Mouse (Mus musculus) adrenal gland, postnatal 25 days (tissue): ENCODE measurements around the gene Slc24a3. TPM values are rescaled to one million over a fixed set of nuclear protein-coding genes. Genes with fewer than 3 reads are reported as not detected.
A peak's percentile ranks its signal among the peaks of the same experiment; 100 is the strongest.

Experiments used
- DNase-seq: peaks from one replicate; pipeline ENCODE4 v3.0.0; 2021; ENCODE audit warnings: mixed read lengths
- total RNA-seq: library from RNA; stranded (reverse); gene quantifications from 2 replicates; pipeline ENCODE4 v1.2.3, GENCODE M21; 2021

Slc24a3 gene
- total RNA-seq, 1 experiment from 2014 or later: 22.2 TPM

DNA sequence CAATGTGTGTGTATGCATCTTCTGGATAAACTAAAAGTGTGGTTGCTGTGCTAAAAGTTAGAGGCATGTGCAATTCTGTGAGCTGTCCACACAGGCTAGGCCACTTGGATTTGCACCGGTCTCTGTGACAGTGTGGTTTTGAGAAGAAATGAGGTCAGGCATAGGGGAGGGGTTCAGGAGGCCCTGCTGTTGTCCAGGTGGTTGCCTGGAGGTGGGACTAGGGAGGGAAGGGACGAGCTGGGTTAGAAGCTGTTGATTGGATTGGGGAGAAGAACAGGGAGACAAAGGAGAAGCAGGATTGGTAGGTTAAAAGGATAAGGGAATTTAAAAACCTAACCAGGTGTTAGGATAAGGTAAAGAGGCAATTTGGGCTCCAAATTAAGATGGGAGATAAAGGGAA is 201.1 kb downstream of the Slc24a3 start:
- no peak for DNase-seq

DNA sequence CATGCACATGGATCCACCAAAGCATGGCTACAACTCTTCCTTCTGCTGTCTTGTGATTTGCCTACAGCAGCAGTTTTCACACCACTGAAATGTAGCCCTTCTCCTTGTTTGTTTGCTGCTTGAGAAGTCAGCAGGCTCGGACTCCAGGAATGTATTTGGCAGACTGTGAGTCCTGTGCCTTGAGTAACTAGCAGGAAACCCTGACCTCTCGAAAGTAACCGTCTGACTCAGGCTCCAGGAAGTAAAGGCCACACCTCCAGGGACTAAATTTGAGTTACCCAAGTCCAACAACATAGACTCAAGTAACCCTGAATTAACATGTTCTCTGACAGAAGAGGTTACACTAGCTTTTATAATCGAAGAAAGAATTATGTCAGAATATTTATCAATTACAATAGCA is 203.2 kb downstream of the Slc24a3 start:
- DNase-seq: no peak

DNA sequence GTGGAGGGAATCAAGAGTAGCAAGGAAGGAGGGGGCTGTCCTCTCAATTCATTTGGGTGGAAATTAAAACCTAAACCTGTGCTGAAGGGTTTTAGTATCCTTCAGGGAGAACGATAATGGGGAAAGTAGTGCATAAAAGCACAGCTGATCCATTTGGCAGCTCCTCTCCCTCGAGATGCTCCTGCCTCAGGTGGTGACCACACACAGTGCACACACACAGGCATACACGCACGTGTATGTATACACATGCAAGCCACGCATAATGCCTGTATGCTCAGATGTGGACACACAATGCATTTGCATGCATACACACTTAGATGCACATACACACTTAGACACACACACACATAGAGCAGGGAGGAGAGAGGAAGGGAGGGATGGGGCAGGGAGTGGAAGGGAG is 206.2 kb downstream of the Slc24a3 start:
- no peak for DNase-seq

DNA sequence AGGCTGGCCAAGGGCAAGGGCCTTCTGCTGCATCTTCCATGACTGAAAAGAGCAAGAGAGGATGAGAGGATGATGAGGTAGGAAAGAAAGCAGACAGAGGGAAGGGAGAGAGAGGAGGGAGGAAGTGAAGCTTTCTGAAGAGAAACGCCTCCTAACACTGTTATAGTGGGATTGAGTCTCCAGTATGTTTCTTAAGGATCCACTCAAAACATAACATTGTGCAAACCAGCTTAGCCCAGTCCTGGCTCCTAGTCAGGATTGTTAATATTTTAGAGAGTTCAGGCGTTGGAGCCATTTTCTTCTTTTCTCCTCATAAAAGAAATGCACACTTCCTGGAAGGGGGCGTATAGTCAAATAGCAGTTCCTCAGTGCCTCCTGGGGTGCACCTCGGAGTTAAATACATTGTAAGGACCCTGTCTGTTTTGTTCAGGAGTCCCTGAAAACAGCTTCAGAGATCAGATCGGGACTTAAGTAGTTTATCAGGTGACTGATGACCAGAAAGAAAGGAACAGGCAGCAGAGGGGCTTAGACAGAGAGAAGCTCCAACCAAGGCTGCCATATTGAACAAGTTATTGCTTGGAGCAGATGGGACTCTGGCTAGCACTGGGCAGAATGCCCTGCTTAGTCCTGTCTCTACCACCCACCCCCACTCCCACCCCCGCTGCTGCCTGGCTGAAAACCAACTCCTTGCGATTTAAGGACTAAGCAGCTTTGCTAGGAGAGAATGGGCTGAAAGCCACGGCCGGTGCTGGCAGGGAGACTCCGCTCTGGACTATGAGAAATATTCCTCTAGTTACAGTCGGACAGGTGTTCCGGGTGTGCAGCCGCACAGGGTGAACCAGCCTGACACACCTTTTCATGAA is 215.6 kb downstream of the Slc24a3 start:
- peak; percentile 26 for DNase-seq

DNA sequence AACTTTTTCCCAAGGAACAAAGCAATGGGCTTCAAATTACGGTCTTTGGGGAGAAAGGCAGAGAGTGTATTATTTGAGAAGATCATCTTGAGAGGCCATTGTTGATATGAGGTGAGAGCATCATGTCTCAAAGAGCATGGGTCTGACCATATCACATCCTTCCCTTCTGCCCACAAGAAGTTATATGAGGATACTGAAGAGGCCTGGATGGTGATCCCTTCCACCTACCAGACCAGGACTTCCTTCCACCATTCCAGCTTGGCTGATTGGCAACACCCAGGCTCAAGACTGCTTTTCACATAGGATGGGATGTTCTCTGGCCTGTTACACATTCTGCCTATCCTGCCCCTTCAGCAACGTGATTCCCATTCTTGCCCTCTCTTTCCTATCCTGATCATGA is 216.7 kb downstream of the Slc24a3 start:
- no peak for DNase-seq

DNA sequence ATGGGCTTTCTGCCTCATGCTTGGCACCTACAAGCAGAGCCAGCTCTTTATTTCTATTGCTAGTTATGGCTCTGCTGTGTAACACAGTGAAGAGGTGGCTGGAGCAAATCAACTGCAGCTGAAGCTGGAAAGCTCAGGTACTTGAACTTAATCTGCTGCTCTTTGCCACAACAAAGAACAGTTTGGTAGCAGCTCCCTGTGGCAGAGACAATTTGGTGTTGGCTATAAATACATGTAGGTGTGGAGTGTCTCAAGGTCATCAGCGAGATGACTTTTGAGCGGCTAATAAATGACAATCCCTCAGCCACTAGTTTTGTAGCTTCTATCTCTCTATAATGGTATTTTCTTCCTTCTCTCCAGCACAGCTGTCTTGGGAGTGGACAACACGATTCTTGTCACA is 217.7 kb downstream of the Slc24a3 start:
- no peak for DNase-seq

DNA sequence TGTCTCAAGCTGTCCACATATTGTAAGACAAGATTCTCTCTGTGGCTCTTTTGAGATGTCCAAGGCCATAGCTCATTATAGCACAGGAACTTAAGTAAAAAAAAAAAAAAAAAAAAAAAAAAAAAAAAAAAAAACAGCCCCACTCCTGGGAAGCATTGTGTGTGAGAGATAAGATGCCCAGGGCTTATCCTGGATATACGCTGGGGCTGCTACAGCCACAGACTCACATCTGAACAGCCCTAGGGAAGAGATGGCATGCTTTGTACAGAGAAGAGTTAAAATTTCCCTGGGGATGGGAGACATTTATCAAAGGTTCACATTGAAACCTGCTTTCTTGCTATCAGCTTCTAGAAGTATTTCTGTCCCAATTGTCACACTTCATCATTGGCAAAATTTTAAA is 218.2 kb downstream of the Slc24a3 start:
- no peak for DNase-seq

DNA sequence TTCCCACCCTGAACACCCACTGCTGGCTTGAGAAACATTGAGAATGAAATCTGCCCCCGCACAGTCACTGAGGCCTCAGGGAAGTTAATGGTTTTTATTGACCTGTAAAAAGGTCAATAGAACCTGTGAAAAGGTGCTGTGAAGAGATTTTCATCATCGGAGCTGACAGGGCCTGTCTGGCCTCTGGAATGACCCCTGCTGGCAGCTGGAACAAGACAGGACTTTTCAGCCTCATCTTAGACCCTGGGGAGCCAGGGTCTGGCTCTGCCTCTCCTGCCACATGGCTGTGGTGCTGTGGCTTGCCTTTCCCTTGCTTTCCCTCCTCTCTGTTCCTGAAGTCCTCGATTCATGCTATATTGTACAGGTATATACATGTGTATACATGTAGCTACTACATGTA is 228.2 kb downstream of the Slc24a3 start:
- no peak for DNase-seq

DNA sequence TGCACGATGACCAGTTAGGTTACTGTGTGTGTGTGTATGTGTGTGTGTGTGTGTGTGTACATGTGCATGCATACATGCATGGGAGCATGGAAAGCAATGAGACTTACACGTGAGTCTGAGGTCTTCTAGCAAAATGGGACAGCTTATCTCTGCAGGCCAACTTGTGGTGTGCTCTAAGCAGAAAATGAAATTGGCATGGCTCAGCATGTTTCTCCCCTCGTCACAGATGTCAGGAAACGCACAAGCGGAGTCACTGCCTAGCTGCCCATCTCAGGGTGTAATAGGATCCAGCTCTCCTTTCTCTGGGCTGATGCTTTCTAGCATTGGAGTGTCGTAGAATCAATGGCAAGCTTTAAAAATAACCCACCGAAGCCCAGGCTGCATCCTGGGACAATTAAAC is 229.0 kb downstream of the Slc24a3 start:
- no peak for DNase-seq

DNA sequence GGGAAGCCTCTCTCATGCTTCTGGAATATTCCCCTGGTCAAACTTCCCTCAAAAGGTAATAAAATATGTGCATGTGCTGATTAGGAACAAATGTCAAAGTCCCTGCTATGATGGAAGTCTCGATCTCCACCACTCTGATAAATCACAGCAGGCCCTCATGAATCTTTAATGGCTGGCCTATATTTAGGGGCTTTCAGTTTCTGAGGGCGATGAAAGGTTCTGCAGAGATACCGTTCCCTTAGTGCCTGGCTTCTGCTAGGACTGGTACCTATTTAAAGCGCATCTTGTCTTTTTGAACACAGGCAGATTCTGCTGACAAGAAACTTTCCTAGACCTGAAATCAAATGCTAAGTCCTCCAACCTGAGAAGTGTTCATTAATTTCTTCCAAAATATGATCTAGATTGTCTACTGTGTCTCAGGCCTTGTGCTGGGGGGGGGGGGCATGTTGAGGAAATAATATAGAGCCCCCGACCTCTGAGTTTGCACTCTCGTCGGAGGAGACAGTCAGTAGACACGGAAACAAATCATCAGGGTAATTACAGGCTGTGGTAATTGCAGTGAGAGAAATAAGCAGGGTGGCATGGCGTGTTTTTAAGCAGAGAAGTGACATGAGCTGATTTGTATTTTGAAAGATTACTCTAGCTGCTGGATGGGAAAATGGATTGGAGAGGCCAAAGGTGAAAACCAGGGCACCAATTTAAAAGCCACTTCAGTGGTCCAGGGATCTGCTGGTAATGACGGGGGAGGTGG is 230.1 kb downstream of the Slc24a3 start:
- DNase-seq: no peak

DNA sequence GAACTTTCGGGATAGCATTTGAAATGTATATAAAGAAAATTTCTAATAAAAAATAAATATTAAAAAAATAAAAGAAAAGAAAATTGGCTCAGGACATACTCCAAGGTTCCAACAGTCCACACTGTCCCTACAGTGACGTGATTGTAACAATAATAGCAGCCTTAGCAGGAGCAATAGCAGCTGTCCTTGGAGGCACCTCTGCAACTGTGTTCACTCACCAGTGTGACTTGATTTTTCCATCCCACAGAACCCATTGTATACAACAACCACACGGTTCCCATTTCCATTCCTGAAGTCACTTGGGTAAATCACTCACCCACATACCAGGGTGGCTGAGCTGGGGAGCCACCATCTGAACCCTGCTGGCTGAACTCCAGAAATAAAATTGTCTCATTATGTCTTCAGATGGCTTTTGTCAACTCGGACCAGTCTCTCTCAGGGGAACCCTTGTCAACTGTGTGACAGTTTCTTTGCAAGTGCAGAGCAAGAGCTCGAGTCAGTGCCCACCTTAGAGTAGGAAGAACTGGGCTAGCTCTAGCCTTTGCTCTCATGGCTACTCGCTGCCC is 233.8 kb downstream of the Slc24a3 start:
- DNase-seq: no peak

DNA sequence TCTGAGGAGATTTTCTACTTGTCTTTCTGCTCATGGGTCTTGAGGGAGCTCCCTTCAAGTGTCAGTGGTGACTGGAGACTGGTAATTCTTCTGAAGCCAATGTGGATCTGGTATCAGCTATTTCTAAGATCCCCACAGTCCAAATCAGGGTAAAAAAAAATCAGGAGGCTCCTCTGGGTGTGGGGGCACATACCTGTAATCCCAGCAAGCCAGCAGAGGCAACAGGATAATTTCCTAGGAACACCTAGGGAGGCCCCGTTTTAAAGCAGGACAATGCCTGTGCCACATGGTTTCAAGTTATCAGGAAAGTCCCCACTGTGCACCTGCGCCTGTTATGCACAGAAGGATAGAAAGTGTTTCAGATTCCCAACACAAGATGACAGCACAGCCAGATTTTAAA is 234.4 kb downstream of the Slc24a3 start:
- no peak for DNase-seq

DNA sequence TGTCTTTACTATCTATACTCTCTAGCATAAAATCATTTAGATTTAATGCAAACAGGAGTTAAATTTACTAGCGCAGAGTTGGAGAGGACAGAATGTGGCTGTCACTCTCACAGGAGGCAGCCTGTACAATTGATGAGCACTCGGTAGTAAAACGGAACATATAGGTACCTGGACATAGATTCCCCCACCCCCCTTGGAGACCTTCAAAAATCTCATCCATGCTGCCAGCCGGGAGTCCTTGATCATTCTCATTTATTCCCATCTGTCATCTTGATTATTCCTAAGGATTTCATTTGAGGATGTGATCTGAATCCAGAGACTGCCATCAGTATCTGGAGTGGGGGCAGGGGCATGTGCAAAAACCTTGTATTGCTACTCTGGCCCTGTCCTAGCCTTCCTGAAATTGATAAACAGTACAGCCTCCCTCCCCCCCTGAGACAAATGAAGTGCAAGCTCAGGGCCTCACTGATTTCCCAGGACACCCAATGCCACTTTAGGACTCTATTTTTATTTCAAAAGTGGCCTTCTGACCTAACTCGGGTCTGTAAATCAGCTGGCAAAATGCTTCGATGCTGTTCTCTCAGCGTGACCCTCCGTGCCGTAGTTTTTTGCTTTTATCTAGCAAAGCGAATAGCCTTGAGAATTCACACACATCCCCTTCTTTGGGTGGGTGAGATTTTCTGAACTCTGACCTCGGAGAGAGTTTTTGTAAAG is 237.4 kb downstream of the Slc24a3 start:
- DNase-seq: no peak

DNA sequence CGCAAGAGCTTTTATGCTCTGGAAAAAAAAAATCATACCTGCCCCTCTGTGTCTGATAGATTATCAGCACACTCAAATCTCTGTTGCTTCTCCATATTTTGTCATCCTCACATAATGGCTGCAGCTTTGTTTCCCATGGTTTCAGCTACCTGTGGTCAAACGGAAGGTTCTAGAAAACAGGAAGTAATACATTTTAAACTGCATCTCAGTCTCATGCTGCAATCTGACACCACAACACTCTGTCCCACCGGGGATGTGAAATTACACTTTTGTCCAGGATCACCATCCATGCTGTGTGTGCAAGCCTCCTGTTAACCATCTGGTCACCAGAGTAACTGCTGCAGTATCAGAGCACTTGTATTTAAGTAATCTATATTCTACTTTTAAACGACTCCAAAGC is 238.2 kb downstream of the Slc24a3 start:
- DNase-seq: no peak

DNA sequence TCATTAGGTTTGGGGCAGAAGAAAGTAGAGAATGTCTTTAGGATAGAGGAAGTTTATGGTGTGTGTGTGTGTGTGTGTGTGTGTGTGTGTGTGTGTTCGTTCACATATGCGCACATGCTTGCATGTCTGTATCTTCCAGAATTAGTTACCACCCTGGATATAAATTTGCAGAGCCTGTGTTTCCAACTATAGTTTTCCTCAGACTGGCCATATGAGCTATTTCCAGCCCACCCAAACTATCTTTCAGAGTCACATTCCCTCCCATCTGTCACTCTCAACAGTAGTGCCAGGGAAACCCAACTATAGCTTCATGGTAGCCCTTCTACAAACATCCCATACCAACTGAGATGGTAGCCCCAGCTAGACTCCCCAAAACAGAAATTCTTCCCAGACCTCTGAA is 250.2 kb downstream of the Slc24a3 start:
- no peak for DNase-seq

DNA sequence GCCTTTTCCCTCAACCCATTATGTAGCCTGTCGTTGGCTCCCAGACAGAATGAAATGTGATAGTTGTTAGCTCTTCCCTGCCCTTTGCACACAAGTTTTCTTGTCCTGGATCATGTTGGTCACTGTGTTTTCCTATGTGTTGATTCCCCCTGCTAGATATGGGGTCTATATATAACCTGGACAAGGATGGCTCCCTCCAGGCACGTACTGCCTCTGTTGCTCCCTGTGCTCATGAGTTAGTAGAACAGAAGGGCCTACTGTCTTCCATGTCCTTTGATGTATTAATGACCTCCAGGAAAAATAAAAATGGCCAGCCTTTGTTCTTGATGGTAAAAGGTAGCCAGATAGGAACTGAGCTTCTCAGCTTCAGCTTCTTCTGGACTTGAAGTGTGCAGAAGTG is 251.5 kb downstream of the Slc24a3 start:
- DNase-seq: no peak

DNA sequence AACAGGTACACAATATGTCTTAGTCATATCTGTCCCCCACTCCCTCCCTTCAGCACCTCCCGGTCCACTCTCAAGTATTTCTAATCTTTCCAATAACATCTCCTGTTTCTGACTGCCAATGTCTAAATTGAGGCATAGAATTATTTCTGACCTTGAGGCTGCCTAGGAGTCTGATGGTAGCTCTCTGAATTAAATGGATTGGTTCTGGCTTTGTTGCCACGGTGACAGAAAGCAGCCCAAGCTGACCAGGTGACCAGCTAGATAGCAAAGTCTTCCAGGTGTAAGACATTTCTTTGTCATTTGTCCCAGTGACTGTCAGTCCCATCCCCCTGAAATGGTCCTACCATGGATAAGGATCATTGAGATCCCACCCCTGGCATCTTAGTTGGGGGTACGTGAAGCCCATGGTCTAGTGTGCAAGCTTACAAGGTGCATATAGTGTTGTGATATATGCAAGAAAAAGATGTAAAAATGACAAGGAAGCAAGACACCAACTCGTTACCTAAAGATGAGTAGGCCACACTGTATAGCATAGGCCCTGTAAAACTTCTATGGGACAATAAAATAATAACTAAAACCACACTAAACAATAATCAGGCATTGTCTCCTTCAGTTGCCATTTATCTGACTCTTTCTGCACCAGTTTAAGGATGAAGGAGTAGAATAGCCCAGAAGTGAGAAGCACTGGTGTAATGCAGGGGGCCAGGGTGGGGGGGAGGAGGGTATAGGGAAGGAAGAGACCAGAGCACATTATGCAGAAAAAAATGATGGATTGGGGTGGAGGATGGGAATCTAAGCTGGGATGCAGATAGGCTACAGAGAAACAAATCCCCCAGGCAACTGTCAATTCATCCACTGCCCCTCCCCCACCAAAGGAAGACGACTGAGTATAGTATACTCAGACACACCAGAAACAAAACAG is 253.7 kb downstream of the Slc24a3 start:
- no peak for DNase-seq

DNA sequence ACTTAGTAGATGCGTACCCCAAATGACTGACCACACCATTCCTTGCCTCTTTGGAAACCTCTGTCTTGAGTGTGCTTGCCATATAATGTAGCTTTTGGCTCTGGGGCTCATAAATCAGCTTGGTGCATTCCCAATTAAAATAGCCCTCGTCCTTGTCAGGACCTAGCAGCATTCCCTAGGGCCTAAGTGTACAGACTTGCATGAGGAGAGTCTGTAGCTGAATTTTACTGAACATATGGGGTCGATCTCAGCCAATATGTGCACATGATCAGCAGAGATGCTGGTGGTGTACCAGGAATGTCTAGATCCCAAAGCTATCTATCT is 254.3 kb downstream of the Slc24a3 start:
- no peak for DNase-seq

DNA sequence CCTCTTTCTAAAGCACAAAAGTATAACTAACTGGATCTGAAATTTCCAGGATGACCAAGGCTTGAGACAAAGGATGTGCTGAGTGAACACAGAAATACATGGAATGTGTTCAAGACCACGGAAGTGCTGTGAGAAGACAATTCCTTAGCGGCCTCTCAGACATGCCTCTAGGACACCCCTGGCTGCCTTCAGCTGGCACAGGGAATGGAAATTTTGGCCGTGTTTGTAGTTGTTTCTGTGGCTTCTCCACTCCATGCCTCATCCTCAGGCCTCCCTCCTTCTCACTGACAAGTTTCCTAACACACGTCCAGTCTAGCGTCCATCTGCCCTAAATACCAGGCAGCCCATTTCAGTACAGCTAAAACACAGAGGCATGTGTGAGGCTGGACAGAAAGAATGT is 262.4 kb downstream of the Slc24a3 start:
- DNase-seq: no peak

DNA sequence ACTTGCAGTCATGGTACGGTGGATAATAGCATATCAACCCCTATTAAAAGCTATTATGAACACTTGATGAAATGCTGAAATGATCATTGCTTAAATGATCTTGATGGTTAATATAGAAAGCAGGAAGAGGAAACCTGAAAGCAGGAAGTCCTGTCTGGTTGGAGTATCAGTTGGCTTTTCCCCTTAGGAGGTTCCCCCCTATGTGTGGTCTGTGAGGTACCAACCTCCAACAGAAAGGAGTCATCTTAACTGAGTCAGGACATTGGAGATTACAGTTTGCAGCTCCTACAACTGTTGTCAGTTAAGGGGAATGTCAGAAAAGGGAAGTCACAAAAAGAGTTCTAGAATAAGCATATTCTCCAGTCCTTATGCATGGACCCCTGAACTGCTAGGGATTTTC is 266.5 kb downstream of the Slc24a3 start:
- DNase-seq: no peak

DNA sequence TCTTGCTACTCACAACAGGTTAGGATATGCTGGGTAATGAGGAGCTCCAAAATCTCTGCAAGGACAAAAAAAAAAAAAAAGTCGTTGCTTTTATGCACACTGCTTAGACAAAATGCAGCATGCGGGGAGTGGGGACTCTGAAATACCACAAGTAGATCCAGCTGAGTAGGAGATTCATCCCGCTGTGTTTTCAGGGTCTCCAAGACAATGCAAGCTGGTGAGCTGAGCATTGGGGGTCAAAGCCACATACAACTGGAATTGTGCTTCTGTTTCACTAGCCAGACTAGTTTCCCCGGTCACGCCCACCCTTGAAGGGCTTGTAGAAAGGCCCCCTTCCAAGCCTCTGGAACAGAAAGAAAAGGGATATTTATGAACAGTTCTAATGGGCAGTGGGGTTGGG is 270.8 kb downstream of the Slc24a3 start:
- no peak for DNase-seq

DNA sequence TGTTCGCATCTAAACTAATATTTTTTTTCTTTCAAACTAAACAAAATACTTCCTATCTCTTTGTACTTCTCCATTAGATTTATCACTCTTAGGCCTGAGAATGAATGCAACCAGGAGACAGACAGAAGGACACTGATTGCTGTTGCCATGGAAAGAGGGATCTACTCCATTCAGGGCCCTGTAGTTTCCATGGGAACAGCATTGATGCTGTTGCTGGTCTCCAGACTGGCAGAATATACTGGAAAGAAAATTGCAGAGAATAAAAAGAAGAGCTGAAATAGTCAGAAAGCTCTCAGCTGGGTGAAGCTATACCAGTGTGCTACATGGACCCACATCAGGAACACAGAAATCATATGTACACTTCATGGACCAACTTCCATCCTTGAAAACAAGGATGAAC is 272.2 kb downstream of the Slc24a3 start:
- DNase-seq: no peak
